Mouse (Mus musculus) liver, adult 2 months (tissue): ENCODE measurements around the gene Ikzf2.

Experiments used
- CTCF ChIP-seq: fragments of 200-500 bp; IDR thresholded peaks from 2 replicates; pipeline ENCODE4 v1.5.1; 2011; ENCODE audit warnings: low read depth, low read length, control low read depth
- POLR2A ChIP-seq: fragments of 200-500 bp; IDR thresholded peaks from 2 replicates; pipeline ENCODE4 v1.6.1; 2011; ENCODE audit warnings: low read length, control low read depth; ENCODE audit not compliant: insufficient read depth; ENCODE audit errors: extremely low read depth

DNA sequence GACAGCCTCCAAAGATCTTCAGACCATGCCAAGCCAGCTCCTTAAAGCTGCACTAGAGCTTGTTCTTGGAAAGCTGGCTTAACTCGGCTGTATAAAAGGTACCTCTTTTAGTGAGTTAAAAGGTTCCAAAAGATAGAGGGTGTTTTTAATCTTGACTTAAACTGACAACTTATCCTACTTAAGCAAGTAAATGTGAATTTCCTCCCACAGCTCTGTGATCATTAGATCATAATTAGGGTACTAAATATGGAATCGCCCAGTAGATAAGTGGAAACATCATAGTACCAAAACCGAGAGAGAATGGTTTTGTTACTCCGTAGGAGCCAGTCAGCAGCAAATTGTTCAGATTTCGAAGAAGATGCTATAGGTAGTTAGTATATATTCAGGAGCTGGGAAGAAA lies 187.4 kb downstream of the Ikzf2 start:
- no peak for TF ChIP-seq POLR2A
- TF ChIP-seq CTCF: no peak
